Mouse (Mus musculus) frontal cortex, postnatal 10 days (tissue): ENCODE data around the gene Ppp1r37.
"Not testable (repeated sequence)": the region's sequence is repeated elsewhere in the genome, so short reads cannot be mapped to it uniquely, and the experiment has no call there.

ENCODE experiments used
- DNase-seq, 2 experiments: peaks; one replicate each; pipeline ENCODE4 v3.0.0; 2022; ENCODE audit warnings: low spot score in 2 of 2, mixed read lengths in 1 of 2

Ppp1r37 gene

GRCm38 (mm10) chr7:19562643-19563410 is at the start of gene Ppp1r37:
Ppp1r37 (minus strand) TSS chr7:19563076.
- no peak for DNase-seq

- DNase-seq, result no peak
These were observed 48.1 kb upstream of the Ppp1r37 start for GRCm38 (mm10) chr7:19610969-19611368.

- DNase-seq, result no peak
These were observed 46.9 kb upstream of the Ppp1r37 start for GRCm38 (mm10) chr7:19609641-19610332.

GRCm38 (mm10) chr7:19607291-19607690 is 44.4 kb upstream of the Ppp1r37 start:
- DNase-seq, result no peak

- not testable (repeated sequence) for DNase-seq
These were observed 41.8 kb upstream of the Ppp1r37 start for GRCm38 (mm10) chr7:19604606-19605214.

- peak; percentile 91 to 95 for DNase-seq
These were observed 41.2 kb upstream of the Ppp1r37 start, which contains the start of gene Clasrp for GRCm38 (mm10) chr7:19603849-19604605. Clasrp (minus strand) TSS chr7:19604486.

GRCm38 (mm10) chr7:19603055-19603454 is 40.2 kb upstream of the Ppp1r37 start:
- DNase-seq, result no peak

GRCm38 (mm10) chr7:19600562-19600961 is 37.7 kb upstream of the Ppp1r37 start:
- no peak for DNase-seq

GRCm38 (mm10) chr7:19593061-19593730 is 30.3 kb upstream of the Ppp1r37 start:
- no peak for DNase-seq

GRCm38 (mm10) chr7:19589917-19590316 is 27.0 kb upstream of the Ppp1r37 start:
- DNase-seq, result peak; percentile 63 to 64

GRCm38 (mm10) chr7:19589207-19589606 is 26.3 kb upstream of the Ppp1r37 start:
- no peak for DNase-seq

- DNase-seq, result no peak
These were observed 23.4 kb upstream of the Ppp1r37 start for GRCm38 (mm10) chr7:19586269-19586668.

- DNase-seq, result no peak
These were observed 17.8 kb upstream of the Ppp1r37 start for GRCm38 (mm10) chr7:19580634-19581033.

- DNase-seq, result no peak
These were observed 16.9 kb upstream of the Ppp1r37 start for GRCm38 (mm10) chr7:19579751-19580150.

- no peak for DNase-seq
These were observed 15.6 kb upstream of the Ppp1r37 start for GRCm38 (mm10) chr7:19578436-19578835.

GRCm38 (mm10) chr7:19577877-19578414 is 15.1 kb upstream of the Ppp1r37 start:
- no peak for DNase-seq

- DNase-seq, result no peak
These were observed 14.4 kb upstream of the Ppp1r37 start, which contains the start of the genes Zfp296 and Gemin7 for GRCm38 (mm10) chr7:19577141-19577852. Zfp296 (plus strand) TSS chr7:19577287. Gemin7 (minus strand) TSS chr7:19577595.

GRCm38 (mm10) chr7:19575559-19575958 is 12.7 kb upstream of the Ppp1r37 start:
- DNase-seq, result no peak

GRCm38 (mm10) chr7:19573776-19574140 is 10.9 kb upstream of the Ppp1r37 start:
- no peak for DNase-seq
